Mouse (Mus musculus) forebrain, embryonic 12.5 days (tissue): ENCODE data around the gene Abhd15. TPM values are rescaled to one million over a fixed set of nuclear protein-coding genes. Genes with fewer than 3 reads are reported as not detected.
A peak's percentile ranks its signal among the peaks of the same experiment; 100 is the strongest.

Source experiments
- ATAC-seq: fragments of 200-750 bp; cut with Nextera tagmentation; 2 replicates; pipeline ENCODE4 v1.8.0; 2017; ENCODE audit warnings: moderate TSS enrichment; ENCODE audit not compliant: low FRiP score
- H3K27ac ChIP-seq: fragments of 300-500 bp; sonication (generic); 2 replicates; pipeline ENCODE4 v1.5.1; 2016; ENCODE audit warnings: mild to moderate bottlenecking
- H3K27me3 ChIP-seq: fragments of 300-500 bp; sonication (generic); 2 replicates; pipeline ENCODE4 v1.6.1; 2016; ENCODE audit warnings: mild to moderate bottlenecking
- H3K36me3 ChIP-seq: fragments of 300-500 bp; sonication (generic); replicated peaks from 2 replicates; pipeline ENCODE4 v1.6.1; 2016; ENCODE audit warnings: mild to moderate bottlenecking
- H3K4me1 ChIP-seq: fragments of 300-500 bp; sonication (generic); 2 replicates; pipeline ENCODE4 v1.6.1; 2016
- H3K4me2 ChIP-seq: fragments of 300-500 bp; sonication (generic); 2 replicates; pipeline ENCODE4 v1.6.1; 2016; ENCODE audit warnings: mild to moderate bottlenecking, moderate library complexity
- H3K4me3 ChIP-seq: fragments of 300-500 bp; sonication (generic); replicated peaks from 2 replicates; pipeline ENCODE4 v1.5.1; 2016; ENCODE audit warnings: mild to moderate bottlenecking
- H3K9ac ChIP-seq: fragments of 300-500 bp; sonication (generic); 2 replicates; pipeline ENCODE4 v1.6.1; 2016; ENCODE audit warnings: mild to moderate bottlenecking
- H3K9me3 ChIP-seq: fragments of 300-500 bp; sonication (generic); 2 replicates; pipeline ENCODE4 v1.6.1; 2016
- WGBS: fragments of 180-500 bp; shearing (Covaris S2); methylation state at CpG from one replicate; pipeline ENCODE4 v1.1.7; 2016; 5-methylcytosine and 5-hydroxymethylcytosine counted together
- polyA plus RNA-seq: library from polyadenylated mRNA; unstranded; fragments of >200 nt; fragmentation: Nextera tagmentation; extraction: Ambion mirVana; gene quantifications from 2 replicates; pipeline ENCODE4 v1.2.1, GENCODE M21; 2016

Abhd15 gene
- 3.8 and 4.8 TPM in 2 replicates for polyA plus RNA-seq

DNA sequence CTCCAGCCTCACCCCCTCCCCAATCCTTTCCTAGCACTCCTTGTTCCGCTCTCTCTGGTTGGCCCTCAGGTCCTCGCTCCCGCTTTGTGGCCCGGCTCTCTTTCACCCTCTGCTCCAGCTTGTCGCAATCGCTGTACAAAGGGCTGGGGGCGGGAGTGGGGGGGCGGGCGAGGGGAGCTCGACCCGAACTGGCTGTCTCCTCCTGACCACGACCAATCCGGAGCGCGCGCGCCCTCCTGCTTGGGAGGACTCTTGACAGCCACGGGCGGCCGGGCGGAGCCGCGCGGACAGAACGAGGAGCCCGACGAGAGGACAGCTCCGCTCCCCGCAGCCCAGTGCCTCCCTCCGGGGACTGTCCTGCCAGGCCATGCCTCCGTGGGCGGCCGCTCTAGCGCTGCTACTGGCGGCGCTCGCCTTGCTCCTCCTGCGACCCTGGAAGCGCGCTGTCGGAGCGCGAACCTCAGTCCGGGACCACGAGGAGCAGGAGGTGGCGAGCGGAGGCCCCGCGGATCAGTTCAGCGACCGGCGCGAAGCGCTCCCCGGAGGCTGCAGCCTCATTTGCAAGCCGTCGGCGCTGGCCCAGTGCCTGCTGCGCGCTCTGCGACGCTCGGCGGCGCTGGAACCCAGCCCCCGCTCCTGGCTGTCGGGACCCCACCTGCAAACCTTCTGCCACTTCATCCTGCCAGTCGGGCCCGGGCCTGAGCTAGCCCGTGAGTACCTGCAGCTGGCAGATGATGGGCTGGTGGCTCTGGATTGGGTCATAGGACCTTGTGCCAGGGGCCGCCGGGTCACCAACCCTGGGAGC lies at the start of gene Abhd15:
Abhd15 (plus strand) TSS at position 290 of the 805 bp plus-strand sequence.
- WGBS: under 1% methylated on average over 67 of the region's 72 CpGs
- Histone ChIP-seq H3K4me1 (peaks cover 49% of the 10 kb centered on the region), H3K4me3 (peak within 1 kb of the TSS; percentile 54), H3K27me3 (peaks cover 36% of the 10 kb centered on the region), H3K4me2 (peak within 1 kb of the TSS; percentile 94), H3K9ac (peak within 1 kb of the TSS; percentile 62), H3K27ac (peak within 1 kb of the TSS; percentile 57), H3K9me3 (no peaks in the 10 kb centered on the region), H3K36me3 (no peaks in the 10 kb centered on the region; the same call in 1 of the 2 replicates)
- ATAC-seq: peak; percentile 56

GRCm38 (mm10) chr11:77466544-77466943 lies 48.4 kb upstream of the Abhd15 start:
- Histone ChIP-seq H3K27me3 (peaks cover 79% of the 10 kb centered on the region), H3K27ac (no peak overlapping the region), H3K36me3 (peaks cover 16% of the 10 kb centered on the region), H3K9ac (no peak overlapping the region), H3K9me3 (no peaks in the 10 kb centered on the region), H3K4me1 (peaks cover 21% of the 10 kb centered on the region), H3K4me2 (no peak overlapping the region), H3K4me3 (no peak overlapping the region)
- no peak for ATAC-seq
- 34% methylated on average over 9 of the region's 9 CpGs for WGBS

DNA sequence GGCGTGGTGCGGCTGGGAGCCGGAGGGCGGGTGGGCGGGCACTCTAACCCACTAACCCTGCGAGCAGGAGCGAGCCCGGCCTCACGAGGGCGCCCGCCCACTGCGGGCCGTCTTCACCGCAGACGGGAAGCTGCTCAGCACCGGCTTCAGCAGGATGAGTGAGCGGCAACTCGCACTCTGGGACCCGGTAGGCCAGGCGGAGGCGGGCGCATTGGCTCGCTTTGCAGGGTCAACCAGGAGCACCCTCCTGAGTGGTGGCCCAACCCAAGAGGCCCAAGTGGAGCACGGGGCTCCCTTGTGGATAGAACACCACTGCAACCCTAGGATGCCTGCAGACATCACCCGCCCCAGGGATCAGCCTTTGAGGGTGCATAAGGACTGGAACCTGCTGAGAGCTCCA lies 47.8 kb upstream of the Abhd15 start:
- Histone ChIP-seq H3K27ac (no peak overlapping the region), H3K27me3 (peaks cover 73% of the 10 kb centered on the region), H3K4me3 (no peak overlapping the region), H3K4me1 (peaks cover 15% of the 10 kb centered on the region), H3K9ac (no peak overlapping the region), H3K36me3 (peaks cover 22% of the 10 kb centered on the region), H3K9me3 (no peaks in the 10 kb centered on the region), H3K4me2 (no peak overlapping the region; the same call in 1 of the 2 replicates)
- ATAC-seq: no peak; the same call in 1 of the 2 replicates
- WGBS: 5% methylated on average over 25 of the region's 25 CpGs

- ATAC-seq: no peak
- 10% methylated on average over 20 of the region's 20 CpGs for WGBS
- H3K4me3 ChIP-seq: no peak overlapping the region
- H3K4me1 ChIP-seq: peaks cover 9% of the 10 kb centered on the region
- H3K36me3 ChIP-seq: peaks cover 28% of the 10 kb centered on the region
- H3K27me3 ChIP-seq: peaks cover 67% of the 10 kb centered on the region
- H3K27ac ChIP-seq: no peak overlapping the region
- peak overlapping the region; percentile 31 for H3K4me2 ChIP-seq
- H3K9me3 ChIP-seq: no peaks in the 10 kb centered on the region
- H3K9ac ChIP-seq: no peak overlapping the region
These were observed 47.1 kb upstream of the Abhd15 start for GRCm38 (mm10) chr11:77467784-77468183.

DNA sequence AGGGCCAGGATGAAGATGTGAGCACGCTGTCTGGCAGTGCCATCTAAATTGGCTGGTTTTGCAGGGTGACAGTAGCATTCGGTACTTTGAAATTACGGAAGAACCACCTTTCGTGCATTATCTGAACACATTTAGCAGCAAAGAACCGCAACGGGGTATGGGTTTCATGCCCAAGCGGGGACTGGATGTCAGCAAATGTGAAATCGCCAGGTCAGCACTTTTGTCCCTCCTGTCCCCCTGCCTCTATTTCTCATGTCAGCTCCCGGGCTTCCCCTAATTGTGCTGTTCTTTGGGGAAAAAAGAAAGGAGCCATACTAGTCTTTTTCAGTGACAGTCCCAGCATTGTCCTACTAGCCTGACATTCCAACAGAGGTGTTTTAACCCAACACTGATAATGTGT lies 46.5 kb upstream of the Abhd15 start:
- Histone ChIP-seq H3K9ac (no peak overlapping the region), H3K4me2 (no peak overlapping the region), H3K36me3 (peaks cover 34% of the 10 kb centered on the region), H3K4me1 (peaks cover 6% of the 10 kb centered on the region; the same call in 1 of the 2 replicates), H3K4me3 (no peak overlapping the region), H3K9me3 (no peaks in the 10 kb centered on the region), H3K27ac (no peak overlapping the region), H3K27me3 (peaks cover 61% of the 10 kb centered on the region)
- no peak for ATAC-seq
- 86% methylated on average over 9 of the region's 9 CpGs for WGBS

GRCm38 (mm10) chr11:77471407-77471806 lies 43.5 kb upstream of the Abhd15 start:
- no peak overlapping the region for H3K4me2 ChIP-seq
- 75% methylated on average over 26 of the region's 29 CpGs for WGBS
- H3K9me3 ChIP-seq: no peaks in the 10 kb centered on the region
- H3K4me3 ChIP-seq: no peak overlapping the region
- H3K36me3 ChIP-seq: peaks cover 54% of the 10 kb centered on the region
- peaks cover 31% of the 10 kb centered on the region for H3K27me3 ChIP-seq
- no peak for ATAC-seq
- H3K27ac ChIP-seq: no peak overlapping the region
- H3K9ac ChIP-seq: no peak overlapping the region
- peaks cover 6% of the 10 kb centered on the region; the same call in 1 of the 2 replicates for H3K4me1 ChIP-seq

DNA sequence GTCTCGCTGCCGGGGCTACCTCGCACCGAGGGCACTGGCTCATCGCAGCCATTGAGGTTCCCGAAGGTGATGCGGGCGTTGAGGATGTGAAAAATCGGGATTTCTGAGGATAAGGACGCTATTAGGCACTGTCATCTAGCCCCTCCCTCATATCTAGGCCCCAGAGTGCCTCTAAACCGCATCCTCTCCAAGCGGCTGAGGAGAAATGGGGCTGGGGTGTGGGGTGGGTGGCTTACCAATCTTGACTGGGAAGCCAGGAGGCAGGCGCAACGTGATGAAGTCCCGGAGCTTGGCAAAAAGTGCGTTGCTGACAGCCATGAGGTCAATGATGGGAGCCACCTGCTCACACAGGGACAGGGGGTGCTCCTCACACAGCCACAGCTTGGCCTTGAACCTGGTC lies 42.1 kb upstream of the Abhd15 start:
- Histone ChIP-seq H3K36me3 (peaks cover 57% of the 10 kb centered on the region), H3K4me2 (no peak overlapping the region), H3K27me3 (peaks cover 18% of the 10 kb centered on the region), H3K9me3 (no peaks in the 10 kb centered on the region), H3K27ac (no peak overlapping the region), H3K4me1 (peaks cover 3% of the 10 kb centered on the region; the same call in 1 of the 2 replicates), H3K9ac (no peak overlapping the region), H3K4me3 (no peak overlapping the region)
- no peak for ATAC-seq
- WGBS: 91% methylated on average over 16 of the region's 16 CpGs

DNA sequence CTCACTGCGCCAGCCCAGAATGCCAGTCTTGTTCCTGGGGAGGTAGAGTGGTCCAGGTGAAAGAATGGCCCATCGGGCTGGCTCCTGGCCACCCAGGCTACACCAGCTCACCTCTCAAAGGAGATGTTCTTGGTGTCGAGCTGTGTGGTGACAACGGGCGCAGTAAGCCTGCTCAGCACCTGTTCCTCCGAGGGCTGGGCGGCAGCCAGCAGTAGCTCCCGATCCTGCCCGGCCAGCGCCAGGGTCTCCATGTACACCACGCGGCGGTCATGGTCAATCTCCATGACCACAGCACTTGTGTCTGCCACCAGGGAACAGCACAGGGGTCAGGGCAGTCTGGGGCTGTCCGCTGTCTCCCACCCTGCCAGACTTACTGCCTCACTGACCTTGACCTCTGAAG lies 38.7 kb upstream of the Abhd15 start:
- Histone ChIP-seq H3K27me3 (no peaks in the 10 kb centered on the region), H3K36me3 (peaks cover 44% of the 10 kb centered on the region), H3K9ac (no peak overlapping the region), H3K4me3 (no peak overlapping the region), H3K27ac (no peak overlapping the region), H3K9me3 (no peaks in the 10 kb centered on the region), H3K4me1 (0 out of 2 replicates have a peak, but pooled peaks cover 4% of the 10 kb centered on the region), H3K4me2 (no peak overlapping the region)
- 95% methylated on average over 14 of the region's 14 CpGs for WGBS
- no peak for ATAC-seq

GRCm38 (mm10) chr11:77476895-77477294 lies 38.0 kb upstream of the Abhd15 start:
- no peak for ATAC-seq
- H3K27ac ChIP-seq: no peak overlapping the region
- no peaks in the 10 kb centered on the region for H3K27me3 ChIP-seq
- H3K9ac ChIP-seq: no peak overlapping the region
- H3K4me2 ChIP-seq: no peak overlapping the region
- peaks cover 8% of the 10 kb centered on the region; the same call in 1 of the 2 replicates for H3K4me1 ChIP-seq
- WGBS: 90% methylated on average over 6 of the region's 6 CpGs
- H3K36me3 ChIP-seq: peaks cover 38% of the 10 kb centered on the region
- no peaks in the 10 kb centered on the region for H3K9me3 ChIP-seq
- no peak overlapping the region for H3K4me3 ChIP-seq

DNA sequence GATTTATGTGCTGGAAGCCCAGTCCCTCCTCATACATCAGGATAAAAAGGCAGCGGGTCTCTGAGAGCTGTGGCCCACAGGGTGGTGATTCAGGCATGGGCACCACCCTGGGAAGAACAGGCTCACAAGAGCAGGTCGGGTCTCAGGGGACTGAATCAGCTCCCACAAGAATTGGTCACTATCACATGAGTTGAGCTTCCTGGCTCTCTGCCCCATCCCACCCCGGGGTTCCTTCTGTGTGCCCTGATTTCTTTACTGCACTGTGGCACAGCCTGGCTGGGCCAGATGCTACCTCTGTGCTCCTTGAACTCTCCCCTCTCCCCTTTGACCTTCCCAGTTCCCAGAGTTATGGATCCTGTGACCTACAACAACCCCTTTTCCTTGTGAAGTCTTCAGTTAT lies 31.9 kb upstream of the Abhd15 start:
- Histone ChIP-seq H3K36me3 (peaks cover 3% of the 10 kb centered on the region; the same call in 1 of the 2 replicates), H3K4me1 (peaks cover 55% of the 10 kb centered on the region), H3K9me3 (no peaks in the 10 kb centered on the region), H3K27ac (no peak overlapping the region), H3K4me2 (no peak overlapping the region), H3K9ac (no peak overlapping the region), H3K27me3 (no peaks in the 10 kb centered on the region), H3K4me3 (no peak overlapping the region)
- WGBS: 70% methylated on average over 3 of the region's 3 CpGs
- no peak for ATAC-seq

- peaks cover 3% of the 10 kb centered on the region; the same call in 1 of the 2 replicates for H3K36me3 ChIP-seq
- no peaks in the 10 kb centered on the region for H3K27me3 ChIP-seq
- H3K9ac ChIP-seq: no peak overlapping the region
- peaks cover 62% of the 10 kb centered on the region for H3K4me1 ChIP-seq
- no peaks in the 10 kb centered on the region for H3K9me3 ChIP-seq
- H3K4me2 ChIP-seq: no peak overlapping the region
- no peak overlapping the region for H3K27ac ChIP-seq
- no peak overlapping the region for H3K4me3 ChIP-seq
- WGBS: 84% methylated on average over 11 of the region's 11 CpGs
- no peak for ATAC-seq
These were observed 31.2 kb upstream of the Abhd15 start for GRCm38 (mm10) chr11:77483510-77484255.

DNA sequence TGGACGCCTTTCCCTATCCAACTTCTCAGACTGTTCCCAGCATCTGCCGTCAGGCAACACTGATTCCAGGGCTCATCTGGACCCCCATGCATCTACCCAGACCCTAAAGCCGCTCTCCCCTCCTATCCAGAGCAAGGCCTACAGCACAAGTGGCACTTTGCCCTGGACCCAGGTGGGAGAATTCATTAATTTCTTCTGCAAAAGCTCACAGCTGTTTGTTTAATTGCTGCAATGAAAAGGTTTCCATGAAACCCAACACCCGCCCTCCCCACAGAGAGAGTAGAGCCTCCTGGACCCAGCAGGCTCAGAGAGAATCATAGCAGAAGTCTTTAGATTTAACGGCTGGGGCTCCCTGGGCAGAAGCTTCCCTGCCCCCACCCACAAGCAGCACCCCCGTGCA lies 29.7 kb upstream of the Abhd15 start:
- H3K4me2 ChIP-seq: peak overlapping the region; percentile 81
- no peak overlapping the region; the same call in 1 of the 2 replicates for H3K9ac ChIP-seq
- no peaks in the 10 kb centered on the region for H3K9me3 ChIP-seq
- H3K4me3 ChIP-seq: 0 out of 2 replicates have a peak overlapping the region, but pooled peaks have one; percentile 1
- peak overlapping the region; percentile 57 for H3K27ac ChIP-seq
- peaks cover 3% of the 10 kb centered on the region; the same call in 1 of the 2 replicates for H3K36me3 ChIP-seq
- no peaks in the 10 kb centered on the region for H3K27me3 ChIP-seq
- H3K4me1 ChIP-seq: peaks cover 67% of the 10 kb centered on the region
- 35% methylated on average over 6 of the region's 6 CpGs for WGBS
- no peak; the same call in 1 of the 2 replicates for ATAC-seq
